Mouse (Mus musculus): ENCODE data around the gene Rnf212b.

DNA sequence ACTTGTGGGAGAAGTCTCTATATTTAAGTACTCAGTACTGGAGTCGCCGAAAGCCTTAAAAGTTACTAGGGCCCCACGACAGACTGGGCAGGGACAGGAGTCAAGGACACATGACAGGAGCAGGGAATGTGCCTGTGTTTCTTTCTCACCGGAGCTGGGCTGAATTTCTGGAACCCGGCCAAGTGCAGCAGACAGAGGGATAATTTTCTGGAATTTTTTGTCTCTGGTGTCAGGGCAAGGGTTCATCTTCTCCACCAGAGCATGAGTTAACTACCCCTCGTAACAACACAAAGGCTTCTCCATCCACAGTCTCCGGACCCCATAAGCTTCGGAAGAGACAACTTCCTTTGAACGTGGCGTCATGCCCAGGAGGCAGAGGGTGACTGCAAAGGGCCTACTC, 27.5 kb upstream of the Rnf212b start:
- no peak for TF ChIP-seq CTCF (IDR thresholded peaks at IDR 0.05; ENCODE audit: low read depth, low read length)
- no peak for TF ChIP-seq TAL1 (conservative IDR thresholded peaks at IDR 0.05; ENCODE audit: low read depth, low read length)
- no peak for TF ChIP-seq GATA1 (IDR thresholded peaks at IDR 0.05; ENCODE audit: borderline replicate concordance, low read length)
- no peak for TF ChIP-seq POLR2AphosphoS5 (IDR thresholded peaks at IDR 0.05; ENCODE audit: insufficient replicate concordance, low read depth, low read length)
